Mouse (Mus musculus) natural killer cell, adult 2 months (primary cell): Measurements from ENCODE around the gene Gm6803.
"Not testable (repeated sequence)": the region's sequence is repeated elsewhere in the genome, so short reads cannot be mapped to it uniquely, and the experiment has no call there.

Experiments used
- DNase-seq, 2 experiments: peaks; one replicate each; pipeline ENCODE4 v3.0.0; 2022; ENCODE audit warnings: low spot score in 2 of 2

Gene Gm6803

DNA sequence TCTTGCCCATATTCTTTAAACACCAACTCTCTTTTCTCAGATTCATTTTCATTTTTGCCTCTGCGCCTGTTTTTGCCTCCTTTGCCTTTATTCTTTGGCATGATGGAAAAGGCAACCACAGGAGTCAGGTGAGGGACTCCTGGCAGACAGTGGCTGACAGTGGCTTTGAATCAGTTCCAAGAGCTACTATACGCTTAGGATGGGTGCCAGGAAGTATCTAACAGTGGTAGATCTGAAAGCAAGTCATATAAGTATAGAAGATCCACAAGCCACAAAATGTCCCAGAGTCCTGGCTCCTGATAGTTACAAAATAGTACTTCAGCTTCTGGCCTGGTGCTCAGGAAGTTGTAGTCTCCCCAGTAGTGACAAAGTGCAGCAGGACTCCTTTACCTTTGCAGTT lies at the start of gene Gm6803:
Gene Gm6803, minus strand, starts transcription at position 101 of the 400 bp plus-strand sequence.
- DNase-seq, result not testable (repeated sequence)

DNA sequence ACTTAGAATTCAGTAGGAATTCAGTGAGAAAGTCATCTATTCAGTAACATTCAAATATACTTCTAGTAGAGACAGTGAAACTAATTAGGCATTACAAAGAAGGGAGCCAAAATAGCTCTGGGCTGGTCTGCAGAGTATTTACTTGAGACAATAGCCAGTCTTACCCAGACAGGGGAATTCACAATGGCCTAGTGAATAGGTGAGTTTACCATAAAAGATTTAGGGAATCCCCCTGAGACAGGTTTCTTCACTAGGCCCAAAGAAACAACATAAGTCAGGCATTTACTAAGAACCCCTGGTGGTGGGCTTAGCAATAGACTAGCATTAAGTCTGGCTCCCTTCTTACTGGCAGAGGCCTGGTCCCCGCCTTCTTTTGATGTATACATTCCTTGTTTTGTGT lies 26.7 kb upstream of the Gm6803 start:
- not testable (repeated sequence) for DNase-seq

DNA sequence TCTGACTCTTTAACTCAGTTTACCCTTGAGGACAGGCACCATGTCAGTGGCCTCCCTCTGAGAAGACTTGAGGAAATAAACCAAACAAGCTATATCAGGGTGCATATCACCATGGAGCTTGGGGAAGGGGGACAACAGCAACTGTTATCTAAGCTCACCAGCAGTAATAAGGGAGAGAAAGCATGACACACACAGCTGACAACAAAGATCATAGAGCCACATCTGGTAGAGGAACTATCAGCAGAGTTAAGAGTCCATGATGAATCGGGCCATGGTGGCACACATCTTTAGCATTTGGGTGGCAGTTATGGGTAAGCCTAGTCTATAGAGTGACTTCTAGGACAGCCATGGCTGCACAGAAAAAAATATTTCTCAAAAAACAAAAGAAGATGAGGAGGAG lies 21.1 kb upstream of the Gm6803 start:
- DNase-seq, result not testable (repeated sequence)

DNA sequence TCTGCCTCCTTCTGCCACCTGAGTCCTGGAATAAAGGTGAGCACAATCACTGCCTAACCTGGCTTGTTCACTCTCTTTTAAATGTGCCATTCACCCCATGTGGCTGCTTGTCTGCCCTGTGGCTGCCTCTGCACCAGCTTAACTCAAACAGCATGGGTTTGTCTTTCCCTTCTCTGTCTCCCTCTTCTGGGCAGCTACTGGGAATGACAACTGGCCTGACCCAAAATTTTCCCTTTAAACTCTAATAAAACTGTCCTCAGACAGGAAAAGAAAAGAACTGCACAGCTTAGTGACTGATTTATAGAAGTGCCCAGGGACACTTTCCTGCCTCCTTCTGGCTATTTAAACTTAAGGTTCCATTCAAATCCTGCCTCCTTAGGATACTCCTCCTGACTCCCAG lies 20.5 kb upstream of the Gm6803 start:
- DNase-seq, result not testable (repeated sequence)

DNA sequence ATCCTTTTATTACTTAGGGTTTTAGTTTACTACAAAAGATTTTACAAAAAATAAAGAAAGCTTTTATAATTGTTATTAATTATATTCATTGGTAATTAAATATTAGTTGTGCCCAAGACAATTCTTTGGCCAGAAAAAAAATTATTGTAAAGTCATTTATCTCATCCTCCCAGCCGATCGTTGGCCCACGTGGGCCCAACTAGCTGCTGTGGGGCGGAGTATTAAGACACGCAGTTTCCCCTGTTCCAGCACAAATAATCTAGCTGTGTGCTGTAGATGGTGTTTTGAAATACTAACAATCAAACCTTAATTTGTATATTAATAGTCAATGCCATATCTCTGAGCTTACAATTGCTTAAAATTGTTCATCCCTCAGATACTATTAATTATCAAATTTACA lies 13.7 kb upstream of the Gm6803 start:
- not testable (repeated sequence) for DNase-seq

DNA sequence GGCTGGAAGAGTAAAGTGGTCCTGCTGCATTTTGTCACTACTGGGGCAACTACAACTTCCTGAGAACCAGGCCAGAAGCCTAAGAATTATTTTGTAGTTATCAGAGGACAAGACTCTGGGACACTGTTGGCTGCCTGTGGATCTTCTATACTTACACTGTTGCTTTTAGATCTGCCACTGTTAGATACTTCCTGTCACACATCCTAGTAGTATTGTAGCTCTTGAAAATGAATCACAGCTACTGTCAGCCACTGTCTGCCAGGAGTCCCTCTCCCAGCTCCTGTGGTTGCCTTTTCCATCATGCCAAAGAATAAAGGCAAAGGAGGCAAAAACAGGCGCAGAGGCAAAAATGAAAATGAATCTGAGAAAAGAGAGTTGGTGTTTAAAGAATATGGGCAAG lies 8.1 kb upstream of the Gm6803 start, which contains the start of gene Gm2056:
Gene Gm2056, plus strand, starts transcription at position 301 of the 400 bp plus-strand sequence.
- DNase-seq, result not testable (repeated sequence)

DNA sequence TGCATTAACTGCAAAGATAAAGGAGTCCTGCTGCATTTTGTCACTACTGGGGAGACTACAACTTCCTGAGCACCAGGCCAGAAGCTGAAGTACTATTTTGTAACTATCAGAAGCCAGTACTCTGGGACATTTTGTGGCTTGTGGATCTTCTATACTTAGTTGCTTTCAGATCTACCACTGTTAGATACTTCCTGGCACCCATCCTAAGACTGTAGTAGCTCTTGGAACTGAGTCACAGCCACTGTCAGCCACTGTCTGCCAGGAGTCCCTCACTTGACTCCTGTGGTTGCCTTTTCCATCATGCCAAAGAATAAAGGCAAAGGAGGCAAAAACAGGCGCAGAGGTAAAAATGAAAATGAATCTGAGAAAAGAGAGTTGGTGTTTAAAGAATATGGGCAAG lies 7.0 kb downstream of the Gm6803 start, which contains the start of gene Gm2075:
Gene Gm2075, plus strand, starts transcription at position 301 of the 400 bp plus-strand sequence.
- DNase-seq, result not testable (repeated sequence)

DNA sequence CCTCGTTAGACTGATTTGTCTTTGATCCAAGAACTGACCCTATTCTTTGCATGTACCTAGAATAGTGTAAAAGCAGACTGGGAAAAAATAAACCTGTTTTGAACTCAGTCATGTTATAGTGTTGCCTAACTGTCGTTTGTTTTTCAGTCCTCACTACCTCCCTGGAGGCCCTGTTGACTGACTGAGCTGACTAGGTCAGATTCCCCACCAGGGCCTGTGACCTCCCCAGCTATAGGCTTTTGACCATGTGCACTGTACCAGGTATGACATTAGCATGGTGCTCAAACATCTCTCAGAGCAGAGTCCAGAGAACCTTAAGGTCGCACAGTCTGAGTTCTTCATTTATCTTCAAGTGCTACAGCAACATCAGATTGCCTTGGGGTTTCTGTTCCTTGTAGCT lies 14.5 kb downstream of the Gm6803 start:
- DNase-seq, result not testable (repeated sequence)

DNA sequence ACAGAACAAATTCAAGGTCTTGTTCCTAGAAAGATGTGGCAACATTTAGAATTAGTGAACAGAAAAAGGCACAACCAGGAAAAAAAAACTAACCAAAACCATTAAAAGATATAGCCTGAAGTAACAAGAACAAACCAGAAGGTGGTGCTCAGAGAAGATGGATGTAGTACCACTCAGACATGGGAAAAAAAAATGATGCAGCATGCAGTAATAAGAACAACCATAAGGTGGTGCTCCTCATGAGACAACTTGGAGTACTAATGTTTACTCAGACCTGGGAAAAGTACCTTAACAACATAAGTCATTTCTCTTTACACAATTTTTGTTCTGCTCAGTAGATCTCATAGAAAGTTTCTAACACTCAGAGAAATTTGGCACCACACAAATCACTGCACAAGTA lies 34.6 kb downstream of the Gm6803 start:
- not testable (repeated sequence) for DNase-seq
